Mouse (Mus musculus) thymus, postnatal 36 days (tissue): ENCODE data around the gene Neurl4.
"Not testable (repeated sequence)": the region's sequence is repeated elsewhere in the genome, so short reads cannot be mapped to it uniquely, and the experiment has no call there.

Source experiments
- DNase-seq, 2 experiments: peaks; one replicate each; pipeline ENCODE4 v3.0.0; 2022; ENCODE audit warnings: mixed read lengths in 2 of 2

Gene Neurl4

DNA sequence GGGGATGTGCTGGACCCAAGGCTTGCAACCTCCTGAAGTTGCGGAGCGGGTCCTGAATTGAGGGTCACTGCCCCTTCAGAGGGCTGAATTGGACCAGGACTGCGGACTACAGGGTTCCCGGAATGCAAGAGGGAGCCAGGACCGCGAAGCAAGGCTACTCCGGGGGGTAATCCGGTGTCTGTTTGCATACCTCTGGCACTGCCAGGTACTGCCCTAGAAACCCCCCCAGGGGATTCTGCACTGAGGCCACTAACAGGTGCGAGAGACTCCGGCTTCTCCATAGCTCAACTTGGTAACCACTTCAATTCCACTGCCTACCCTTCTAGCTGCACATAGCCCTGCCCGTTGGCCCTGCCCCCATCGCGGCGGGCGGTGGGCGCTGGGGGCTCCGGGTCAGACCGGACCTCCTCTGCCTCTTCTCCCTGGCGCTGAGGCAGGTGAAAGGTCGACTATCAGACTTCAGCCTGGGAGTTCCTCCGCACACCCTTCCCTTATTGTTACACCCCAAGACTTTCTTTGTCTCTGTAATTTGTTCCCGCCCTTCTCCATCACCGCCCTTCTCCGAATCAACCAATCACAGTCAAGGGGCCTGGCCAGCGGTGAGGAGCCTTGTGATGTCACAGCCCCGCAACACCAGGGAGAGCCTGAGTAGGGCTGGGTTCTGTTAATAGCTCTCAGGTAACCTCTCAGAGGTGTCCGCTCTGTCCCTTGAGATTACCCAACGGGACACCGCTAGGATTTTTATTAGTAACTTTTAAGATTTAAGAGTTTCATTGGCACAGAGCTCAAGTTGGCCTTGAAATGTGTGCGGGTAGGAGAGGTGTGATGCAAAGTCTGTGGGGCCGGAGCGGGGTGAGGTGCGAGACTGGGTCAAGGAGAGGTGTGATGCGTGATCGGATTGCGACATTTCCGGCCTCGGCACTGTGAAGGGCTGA, at the start of gene Neurl4, which contains the start of gene 2810408A11Rik:
Gene Neurl4 (plus strand): TSS at position 602 of the 935 bp plus-strand sequence.
Gene 2810408A11Rik (minus strand): TSS at position 517 of the 935 bp plus-strand sequence.
- peak; percentile 87 to 94 for DNase-seq

DNA sequence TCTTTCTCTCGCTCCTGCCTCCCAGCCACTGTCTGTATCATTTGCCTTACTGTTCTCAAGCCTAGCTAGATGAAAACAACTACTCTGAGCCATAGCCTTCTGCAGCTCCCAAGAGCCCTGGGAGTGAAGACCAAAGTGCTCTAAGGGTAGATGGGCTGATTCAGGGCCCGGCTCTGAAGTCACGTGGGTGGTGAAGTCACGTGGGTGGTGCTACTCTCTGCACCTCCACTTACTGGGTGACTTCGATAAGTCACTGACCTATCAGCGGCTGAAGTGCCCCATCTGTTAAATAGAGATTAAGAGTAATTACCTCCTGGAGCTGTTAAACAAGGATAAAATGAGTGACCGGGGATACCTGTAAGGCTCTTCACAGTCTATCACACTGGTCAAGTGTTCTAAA, 46.9 kb upstream of the Neurl4 start:
- DNase-seq, result peak in 1 of 2 experiments; percentile 36

DNA sequence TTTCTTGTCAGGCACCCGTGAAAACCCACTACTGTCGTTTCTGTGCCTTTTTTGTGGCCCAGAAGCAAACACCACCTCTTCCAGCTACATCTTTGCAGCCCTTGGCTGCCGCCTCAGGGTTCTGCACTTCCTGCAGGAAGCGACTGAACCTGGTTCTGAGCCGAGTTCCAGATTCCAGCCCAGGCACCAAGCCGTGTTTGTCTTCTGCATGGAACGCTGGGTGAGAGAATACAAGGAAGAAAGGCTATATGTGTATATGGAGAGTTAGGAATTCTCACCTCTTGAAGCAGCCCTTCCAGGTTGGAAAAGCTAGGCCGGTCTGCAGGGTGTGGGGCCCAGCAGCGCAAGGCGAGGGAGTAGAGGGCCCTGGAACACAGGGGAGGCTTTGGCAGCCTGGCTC, 46.2 kb upstream of the Neurl4 start:
- DNase-seq, result no peak

DNA sequence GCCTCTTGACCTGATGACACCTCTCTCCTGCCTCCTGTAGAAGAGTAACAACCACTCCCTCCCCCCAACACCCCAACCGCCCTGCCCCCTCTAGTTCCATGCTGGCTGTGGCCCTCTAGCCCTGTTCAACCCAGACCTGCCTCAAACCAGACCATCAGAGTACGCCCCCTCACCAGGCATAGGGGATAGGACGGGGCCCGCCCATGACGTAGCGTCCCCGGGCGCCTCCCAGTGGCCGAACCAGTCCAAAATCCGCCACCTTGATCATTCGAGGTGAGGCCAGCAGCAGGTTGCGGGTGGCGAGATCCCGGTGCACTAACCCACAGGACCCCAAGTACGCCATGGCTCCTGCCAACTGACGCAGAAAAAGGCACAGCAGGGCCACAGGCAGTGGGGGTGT, 45.5 kb upstream of the Neurl4 start:
- peak; percentile 66 to 71 for DNase-seq

DNA sequence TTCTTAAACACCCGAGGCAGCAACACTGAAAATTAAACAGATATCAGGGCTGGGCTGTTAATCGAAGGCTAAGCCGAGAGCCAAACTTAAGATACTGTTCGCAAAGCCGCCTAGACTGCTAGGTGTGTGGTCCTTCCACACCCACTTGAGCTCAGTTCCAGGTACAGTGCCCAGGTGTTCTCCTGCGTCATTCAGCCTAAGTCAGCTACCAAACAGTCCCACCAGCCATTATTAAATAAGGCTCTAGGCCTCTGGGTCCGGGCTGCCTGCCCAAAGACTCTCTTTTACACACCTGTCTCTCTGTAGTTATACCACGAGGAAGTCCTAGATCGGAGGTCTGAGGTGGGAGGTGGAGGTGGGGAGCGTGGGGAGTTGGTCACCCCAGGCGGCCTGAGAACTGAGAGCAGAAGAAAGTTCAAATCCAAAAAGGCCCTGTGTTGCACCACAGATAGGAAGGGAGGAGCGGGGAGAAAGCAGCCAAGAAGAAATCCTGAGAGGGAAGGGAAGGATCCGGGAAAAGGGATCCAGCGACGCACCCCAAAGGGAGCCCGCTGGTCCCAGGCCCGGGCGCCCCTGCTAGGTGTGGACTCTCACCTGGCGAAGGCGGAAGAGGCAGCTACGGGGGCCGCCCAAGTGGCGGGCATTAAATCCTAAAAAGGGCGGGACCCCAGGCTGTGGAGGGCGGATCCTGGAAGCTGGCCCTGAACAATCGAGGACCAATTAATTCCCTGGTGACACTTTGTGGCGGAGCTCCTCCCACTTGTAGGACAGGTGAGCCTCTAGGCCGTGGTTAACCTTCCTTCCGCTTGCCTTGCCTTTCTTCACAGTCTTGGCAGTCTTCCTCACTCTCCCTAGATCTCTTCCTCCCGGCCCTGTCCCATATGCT, 42.5 kb upstream of the Neurl4 start, which contains the start of gene Tnk1:
Gene Tnk1 (minus strand): TSS at position 618 of the 886 bp plus-strand sequence.
- no peak for DNase-seq

DNA sequence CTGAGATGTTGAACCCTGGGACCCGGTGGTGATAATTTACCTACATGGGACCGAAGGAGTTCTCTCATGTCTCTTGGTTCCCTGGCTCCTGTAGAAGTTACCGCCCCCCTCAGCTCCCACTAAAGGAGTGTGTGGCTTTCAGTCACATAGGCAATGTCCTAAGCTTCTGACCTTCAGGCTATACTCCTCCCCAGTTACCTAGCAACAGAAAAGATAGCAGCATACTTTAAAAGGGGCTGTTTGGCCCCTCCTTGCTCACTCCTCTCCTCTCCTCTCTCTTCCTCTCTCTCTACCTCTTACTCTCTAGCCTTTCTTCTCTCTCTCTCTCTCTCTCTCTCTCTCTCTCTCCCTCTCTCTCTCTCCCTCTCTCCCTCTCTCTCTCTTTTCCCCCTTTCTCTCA, 37.1 kb upstream of the Neurl4 start:
- not testable (repeated sequence) for DNase-seq

DNA sequence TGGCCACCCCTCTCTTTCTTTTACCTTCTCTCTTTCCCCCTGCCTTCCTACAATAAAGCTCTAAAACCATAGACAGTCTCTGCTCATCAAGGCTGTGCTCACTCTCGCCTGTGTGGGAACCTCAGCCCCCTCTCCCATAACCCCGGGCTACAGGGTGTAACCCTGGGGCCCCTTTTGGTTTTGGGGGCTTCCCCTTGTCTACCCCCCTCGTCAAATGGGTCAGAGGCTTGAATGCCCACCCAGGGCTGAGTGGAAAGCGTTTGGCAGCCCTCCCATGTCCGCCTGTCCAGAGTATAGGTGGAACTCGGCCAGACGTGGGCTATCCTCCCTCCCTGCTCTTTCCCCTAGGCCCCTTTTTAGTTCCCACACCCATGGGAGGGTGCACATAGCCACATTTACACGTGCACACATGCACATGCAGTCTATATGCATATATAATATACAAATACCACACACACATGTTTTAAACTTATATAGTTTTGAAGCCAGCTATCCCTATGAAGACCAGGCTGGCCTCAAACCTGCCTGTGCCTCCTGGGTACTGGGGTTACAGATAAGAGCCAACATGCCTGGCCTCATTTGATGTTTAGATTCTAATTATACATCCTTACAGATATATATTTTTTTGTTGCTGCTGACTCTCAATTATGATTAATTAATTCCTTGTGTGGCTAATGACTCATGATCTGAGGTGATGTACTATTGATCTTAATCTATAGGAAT, 36.6 kb upstream of the Neurl4 start:
- no peak for DNase-seq

DNA sequence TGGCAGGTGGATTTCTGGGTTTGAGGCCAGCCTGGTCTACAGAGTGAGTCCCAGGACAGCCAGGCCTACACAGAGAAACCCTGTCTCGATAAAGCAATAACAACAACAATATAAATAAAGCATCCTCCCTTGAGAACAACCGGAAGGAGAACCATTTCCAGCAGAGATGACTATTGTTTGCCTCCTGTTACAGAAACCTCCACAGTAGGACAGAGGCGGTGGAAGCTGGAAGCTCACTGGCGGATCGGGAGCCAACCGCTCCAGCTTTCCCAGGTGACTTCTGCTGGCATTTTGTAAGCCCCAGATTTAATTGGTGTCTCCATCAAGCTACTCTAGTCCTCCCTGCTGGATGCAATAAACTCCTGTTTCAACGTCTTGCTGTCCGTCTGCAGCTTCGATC, 35.3 kb upstream of the Neurl4 start:
- no peak for DNase-seq

DNA sequence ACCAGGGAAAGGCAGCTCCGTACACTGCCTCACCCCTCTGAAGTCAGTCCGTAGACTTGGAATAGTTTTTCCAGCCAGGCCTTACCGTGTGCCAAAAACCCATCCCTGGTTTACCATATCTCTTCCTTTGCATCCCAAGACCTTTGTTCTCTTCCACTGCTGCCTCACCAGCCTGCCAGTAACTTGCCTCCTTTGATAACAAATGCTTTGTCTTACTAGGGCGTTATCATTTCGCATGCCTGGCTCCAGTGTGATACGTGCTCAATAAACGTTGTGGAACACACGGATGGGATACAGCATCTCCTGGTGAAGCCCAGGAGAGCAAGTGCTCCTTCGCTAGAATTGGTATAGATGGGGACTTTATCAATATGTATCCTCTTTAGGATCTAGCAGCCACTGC, 33.5 kb upstream of the Neurl4 start:
- DNase-seq, result no peak

DNA sequence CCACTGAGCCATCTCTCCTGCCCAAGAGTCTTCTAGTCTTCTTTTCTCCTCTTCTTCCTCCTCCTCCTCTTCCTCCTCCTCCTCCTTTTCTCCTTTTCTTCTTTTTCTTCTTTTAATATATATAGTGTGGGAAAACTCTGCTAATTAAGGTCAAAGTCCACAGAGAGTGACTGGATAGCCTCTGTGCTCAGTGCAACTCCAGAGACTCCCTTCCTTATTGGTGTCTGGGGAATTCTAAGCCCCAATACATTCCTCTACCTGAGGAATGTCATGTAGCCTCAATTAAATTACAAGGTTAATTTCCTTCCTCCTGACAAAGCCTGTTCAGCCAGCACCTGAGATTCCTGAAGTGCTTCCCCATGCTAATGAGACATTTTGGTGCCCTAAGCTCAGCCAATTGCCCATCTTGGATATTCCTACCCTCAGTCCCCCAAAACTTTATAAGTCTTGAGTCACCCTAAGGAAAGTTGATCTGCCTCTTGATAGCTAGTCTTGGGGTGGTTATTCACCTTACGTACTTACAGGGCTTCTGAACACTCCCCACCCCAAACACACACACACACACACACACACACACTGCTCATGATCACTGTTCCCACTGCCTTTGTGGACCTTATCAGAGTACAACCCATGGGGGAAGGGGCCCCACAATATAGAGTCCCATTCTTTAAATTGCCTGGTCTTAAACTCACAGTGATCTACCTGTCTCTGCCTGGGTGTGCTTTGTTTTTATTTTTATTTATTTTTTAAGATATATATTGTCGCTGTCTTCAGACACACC, 30.4 kb upstream of the Neurl4 start:
- DNase-seq, result no peak

DNA sequence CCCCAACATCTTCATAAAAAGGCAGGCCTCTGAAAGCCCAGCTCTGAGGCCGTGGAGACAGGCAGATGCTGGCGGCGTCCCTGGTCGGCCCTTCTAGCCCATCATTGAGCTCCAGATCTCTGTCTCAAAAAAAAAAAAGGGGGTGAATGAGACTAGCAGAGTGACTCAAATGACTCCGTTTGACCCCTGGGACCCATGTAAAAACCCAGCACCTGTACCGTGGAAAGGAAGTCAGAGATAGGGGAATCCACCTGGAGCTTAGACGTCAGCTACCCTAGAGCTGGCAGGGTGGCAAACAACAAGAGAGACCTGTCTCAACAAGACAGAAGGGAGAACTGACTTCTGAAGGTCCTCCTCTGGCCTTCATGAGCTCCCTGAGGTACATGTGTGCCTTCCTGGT, 29.1 kb upstream of the Neurl4 start:
- DNase-seq, result no peak

DNA sequence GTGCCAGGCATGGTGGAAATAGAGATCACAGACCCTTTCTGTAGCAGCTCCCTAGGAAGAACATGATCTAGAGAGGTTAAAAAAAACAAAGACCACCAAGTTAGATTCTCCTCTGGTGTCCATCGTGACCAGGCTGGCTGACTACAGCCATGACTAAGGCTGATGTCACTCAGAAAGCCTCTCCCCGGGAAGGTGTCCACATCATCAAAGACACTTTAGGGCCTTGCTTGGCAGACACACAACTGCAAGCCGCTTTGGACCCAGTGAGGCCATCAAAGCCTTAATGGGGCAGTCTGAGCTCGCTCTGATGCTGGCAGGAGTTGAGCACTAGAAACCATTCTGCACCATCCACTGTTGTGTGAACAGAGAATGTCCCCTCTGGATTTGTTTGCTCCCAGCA, 28.4 kb upstream of the Neurl4 start:
- no peak for DNase-seq

DNA sequence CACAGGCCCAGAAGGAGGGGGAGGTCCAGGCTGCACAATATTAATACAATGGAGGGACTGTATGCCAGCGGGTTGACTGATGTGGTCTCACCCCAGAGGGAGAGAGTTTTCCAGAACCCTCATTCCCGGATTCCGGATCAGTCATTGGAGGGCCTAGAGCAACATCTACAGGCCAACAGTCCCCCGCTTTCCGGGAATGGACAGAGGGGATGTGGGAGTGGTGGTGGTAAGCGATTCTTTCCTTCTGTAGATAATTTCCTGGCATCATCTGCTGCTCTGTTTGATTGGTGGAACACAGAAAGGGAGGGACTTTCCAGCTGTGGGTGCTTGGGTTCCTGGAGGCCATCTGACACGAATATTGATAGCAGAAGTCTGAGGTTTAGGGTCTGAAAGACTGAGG, 24.7 kb upstream of the Neurl4 start:
- no peak for DNase-seq

DNA sequence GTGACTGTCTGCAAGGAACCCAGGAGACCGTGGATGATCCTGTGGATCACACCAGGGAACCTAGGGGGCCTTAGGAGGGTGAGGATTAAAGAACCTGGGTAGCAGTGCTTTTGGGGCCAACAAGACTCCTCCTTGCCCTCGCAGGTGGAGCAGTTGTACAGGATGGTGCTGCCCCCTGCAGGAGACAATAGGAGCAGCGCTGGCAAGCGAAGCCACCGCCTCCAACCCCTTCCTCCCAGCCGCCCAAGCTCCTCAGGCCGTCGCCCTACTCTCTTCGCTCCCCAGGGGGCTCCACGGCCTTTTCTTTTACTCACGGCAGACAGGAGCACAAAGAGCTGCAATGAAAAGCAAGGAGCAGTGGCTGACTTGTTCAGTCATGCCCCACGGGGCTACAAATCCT, 24.0 kb upstream of the Neurl4 start:
- peak; percentile 91 for DNase-seq

DNA sequence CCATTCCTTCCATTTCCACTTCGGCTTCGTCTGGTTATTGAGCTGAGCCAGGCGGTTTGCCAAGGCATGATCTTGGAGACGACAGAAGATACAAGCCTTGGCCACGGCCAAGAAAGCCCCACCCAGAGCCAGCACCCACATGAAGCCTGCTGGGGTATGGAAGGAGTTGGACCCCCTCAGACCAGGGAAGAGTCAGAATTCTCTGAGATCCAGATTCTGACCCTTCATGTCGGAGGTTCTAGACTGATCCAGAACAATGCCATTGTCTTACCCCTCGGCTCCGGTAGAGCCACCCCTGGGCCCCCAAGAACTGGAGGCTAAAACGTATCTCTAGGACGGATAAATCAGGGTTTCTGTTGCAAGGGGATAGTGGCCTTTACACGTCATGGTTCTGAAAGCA, 23.0 kb upstream of the Neurl4 start, which contains the start of gene Tmem95:
Gene Tmem95 (minus strand): TSS at position 141 of the 400 bp plus-strand sequence.
- no peak for DNase-seq

DNA sequence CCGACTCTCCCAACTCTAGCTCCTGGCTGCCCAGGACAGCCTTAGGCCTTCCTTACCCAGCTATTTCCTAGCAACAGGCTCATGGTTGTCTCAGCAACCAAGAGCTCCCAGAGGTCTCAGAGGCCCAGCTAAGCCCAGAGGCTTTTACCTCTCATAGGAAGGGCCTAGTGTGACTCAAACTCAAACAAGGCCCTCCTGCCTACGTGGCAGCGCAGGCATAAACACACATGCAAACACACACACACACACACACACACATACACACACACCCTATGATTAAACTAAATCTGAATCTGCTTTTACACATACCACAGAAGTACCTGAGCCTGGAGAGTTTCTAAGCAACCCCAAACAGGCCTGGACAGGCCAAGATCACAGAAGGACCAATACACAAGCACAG, 22.5 kb upstream of the Neurl4 start:
- no peak for DNase-seq

DNA sequence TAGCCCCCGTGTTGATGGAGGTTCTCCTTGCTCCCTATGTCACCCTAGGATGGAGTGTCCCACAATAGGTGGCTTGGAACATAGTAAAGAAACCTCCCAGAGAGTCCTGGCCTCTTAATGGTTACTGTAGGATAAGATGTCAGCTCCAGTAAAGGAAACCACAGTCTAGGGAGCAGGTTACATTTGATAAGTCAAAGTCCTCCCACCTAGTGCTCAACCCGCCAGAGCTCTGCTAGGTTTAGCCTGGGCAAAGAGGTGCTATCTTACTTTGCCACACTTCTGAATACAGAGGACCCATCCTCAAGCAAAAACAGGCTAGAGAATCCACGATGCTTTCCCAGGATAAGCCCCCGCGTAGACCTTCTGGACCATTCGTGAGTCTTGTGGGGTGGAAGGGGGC, 21.9 kb upstream of the Neurl4 start:
- DNase-seq, result no peak

DNA sequence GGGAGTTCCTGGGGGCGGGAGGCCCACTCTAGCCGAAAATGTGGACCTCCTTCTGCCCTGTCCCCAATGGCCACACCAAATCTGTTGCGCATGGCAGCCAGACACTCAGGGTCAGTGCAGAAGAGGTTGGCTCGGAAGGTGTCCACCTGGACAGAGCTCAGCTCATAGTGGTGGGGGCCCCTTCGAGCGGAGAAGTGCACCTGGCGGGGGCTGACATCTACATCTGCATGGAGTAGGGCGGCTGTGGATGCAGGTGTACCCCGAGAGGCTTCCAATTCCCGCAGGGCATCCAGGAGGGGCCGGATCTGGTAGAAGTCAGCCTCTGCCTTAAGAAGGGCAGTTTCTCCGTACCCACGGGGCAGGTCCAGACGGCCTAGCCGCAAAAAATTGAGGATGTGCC, 21.2 kb upstream of the Neurl4 start:
- no peak for DNase-seq

DNA sequence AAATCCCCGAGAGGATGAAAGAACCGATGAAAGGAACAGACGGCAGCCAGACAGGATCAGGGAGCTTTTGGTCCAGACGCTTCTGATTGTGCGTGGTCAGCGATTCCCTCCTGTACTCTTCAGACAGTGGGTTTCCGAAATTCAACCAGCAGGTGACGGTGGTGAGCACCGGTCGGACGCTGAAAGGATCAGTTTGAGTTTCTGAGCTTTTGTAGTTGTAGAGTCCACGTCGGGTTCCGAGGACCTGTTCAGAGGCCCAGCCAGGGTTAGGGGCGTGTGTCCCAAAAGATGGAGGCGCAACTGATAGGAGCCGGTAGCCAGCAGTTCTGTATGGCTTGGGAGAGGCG, 20.4 kb upstream of the Neurl4 start:
- peak; percentile 66 to 67 for DNase-seq

DNA sequence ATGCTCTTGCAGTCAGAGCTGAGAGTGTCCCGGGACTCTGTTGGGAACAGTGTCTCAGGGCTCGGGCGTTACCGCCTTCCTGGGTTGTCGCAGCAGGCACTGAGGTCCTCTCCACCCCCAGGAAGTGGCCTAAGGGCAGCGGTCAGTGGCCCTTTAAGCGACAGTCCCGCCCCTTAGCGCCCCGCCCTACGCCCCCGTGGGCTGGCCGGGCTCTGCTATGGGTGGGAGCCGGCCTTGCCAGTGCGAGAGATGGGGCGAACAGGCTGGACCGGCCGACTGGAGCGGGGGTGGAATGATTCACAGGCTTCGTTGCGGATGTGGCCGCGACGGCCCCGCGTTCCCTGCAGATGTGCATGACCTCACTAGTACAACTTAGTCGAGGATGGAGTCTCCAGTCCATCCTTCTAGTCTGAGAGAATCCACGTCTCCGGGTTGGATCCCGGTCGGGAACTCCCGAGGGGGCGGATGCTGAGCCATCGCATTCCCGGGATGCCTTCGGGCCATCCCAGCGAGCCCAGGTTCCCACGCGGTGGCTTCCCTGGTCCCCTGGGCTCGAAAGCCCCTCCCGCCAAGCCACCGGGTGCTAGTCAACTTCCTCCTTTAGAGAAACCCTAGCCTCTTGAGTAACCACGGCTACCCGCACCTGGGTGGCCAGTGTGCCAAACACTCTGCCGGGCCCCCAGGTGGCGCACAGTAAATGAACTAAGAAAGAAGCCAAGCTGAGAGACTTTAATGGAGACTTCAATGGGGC, 19.8 kb upstream of the Neurl4 start, which contains the start of gene Kctd11:
Gene Kctd11 (minus strand): TSS at position 554 of the 751 bp plus-strand sequence.
- DNase-seq, result peak; percentile 65 to 79
